Mouse (Mus musculus): ENCODE data around the gene Scap. TPM values are rescaled to one million over a fixed set of nuclear protein-coding genes. Genes with fewer than 3 reads are reported as not detected.

Scap gene
- 0.11 TPM for polyA plus RNA-seq (2014; fragmentation: Illumina TruSeq; extraction: RNeasy Lipid Tissue Mini Kit (QIAGEN cat#74804); ENCODE audit: low replicate concordance)

DNA sequence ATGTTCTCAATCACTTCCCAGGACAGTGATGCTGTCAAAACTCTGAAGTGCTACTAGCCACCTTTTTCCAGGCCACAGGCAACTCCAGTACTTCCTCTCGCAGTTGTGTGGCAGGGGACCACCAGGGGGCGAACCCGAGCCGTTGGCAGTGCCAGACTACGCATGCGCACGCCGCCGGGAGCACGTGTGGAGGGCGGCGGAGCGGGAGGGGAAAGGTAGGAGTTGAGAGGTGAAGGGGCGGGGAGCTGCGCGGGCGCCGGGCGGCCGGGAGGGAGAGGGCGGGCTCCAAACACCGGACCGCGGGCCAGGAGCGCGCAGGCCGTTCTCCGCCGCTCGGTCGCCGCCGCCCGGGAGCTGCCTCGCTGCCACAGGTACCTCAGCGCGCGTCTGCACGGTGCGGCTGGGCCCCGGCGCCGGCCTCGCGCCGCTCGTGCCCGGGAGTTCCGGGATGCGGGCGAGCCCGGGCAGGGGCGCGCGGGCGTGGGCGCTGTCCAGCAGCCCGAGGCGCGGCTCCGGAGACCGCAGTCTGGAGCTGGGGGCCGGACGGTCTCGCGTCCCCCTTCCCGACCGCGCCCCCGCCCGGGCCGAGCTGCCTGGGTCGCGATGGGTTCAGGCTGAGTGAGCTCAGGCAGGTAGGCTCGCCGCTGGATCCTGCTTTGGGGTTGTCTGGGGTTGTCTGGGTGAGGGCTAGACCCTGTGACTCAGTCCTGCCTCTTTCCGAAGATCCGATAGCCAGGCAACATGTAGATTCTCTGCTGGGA is at the start of gene Scap:
TSS of gene Scap (plus strand) at position 154 of the 761 bp plus-strand sequence.

GRCm38 (mm10) chr9:110304969-110305651 is 28.0 kb upstream of the Scap start, which contains the start of gene Elp6:
Gene Elp6, plus strand, starts transcription at chr9:110305173.

DNA sequence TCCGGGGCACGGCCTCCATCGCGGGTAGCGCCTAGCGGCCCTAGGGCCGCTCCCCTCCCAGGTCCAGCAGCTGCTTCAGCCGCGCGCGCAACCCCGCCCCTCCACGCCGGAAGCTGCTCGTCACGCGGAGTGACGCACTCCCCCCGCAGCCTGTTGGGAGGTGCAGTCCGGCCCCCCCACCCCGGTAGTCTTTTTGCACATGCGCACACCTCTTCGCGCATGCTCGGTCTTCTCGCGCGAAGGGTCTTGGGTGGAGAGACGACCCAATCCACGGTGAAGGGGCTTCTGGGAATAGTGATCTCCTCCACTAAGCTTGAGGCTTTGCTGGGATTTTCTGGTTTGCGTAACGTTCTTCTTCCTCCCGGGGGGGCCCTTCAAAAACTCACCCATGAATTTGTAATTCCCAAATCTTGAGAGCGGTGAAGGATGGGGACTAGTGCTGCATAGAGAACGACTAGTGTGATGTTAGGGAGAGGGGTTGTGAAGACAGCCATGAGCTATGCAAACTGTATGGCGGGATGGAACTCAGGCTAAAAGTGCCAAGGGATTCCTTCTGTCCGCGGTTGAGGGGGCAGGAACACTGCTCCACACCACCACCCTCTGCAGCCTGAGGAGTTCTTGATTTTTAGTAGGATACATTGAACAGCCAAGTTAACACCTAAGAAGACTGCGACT is 75.1 kb downstream of the Scap start, which contains the start of gene Ptpn23:
TSS of gene Ptpn23 (minus strand) at position 115 of the 675 bp plus-strand sequence.

GRCm38 (mm10) chr9:110419511-110420112 is 86.5 kb downstream of the Scap start, which contains the start of gene Ngp:
Gene Ngp, plus strand, starts transcription at chr9:110419747.

Other genes starting within 250 kb of the Scap start
- 24.8 TPM for gene Smarcc1, start 215.6 kb upstream of the Scap start, polyA plus RNA-seq (2014; fragmentation: Illumina TruSeq; extraction: RNeasy Lipid Tissue Mini Kit (QIAGEN cat#74804); ENCODE audit: low replicate concordance)
- 16.3 TPM for gene Dhx30, start 215.5 kb upstream of the Scap start, polyA plus RNA-seq (2014; fragmentation: Illumina TruSeq; extraction: RNeasy Lipid Tissue Mini Kit (QIAGEN cat#74804); ENCODE audit: low replicate concordance)
- gene Cspg5, start 89.5 kb upstream of the Scap start, polyA plus RNA-seq (2014; fragmentation: Illumina TruSeq; extraction: RNeasy Lipid Tissue Mini Kit (QIAGEN cat#74804); ENCODE audit: low replicate concordance): not detected
- not detected for gene Elp6, start 28.1 kb upstream of the Scap start, polyA plus RNA-seq (2014; fragmentation: Illumina TruSeq; extraction: RNeasy Lipid Tissue Mini Kit (QIAGEN cat#74804); ENCODE audit: low replicate concordance)
- gene Ptpn23, start 74.9 kb downstream of the Scap start, polyA plus RNA-seq (2014; fragmentation: Illumina TruSeq; extraction: RNeasy Lipid Tissue Mini Kit (QIAGEN cat#74804); ENCODE audit: low replicate concordance): 0.33 TPM
- gene Ngp, start 86.5 kb downstream of the Scap start, polyA plus RNA-seq (2014; fragmentation: Illumina TruSeq; extraction: RNeasy Lipid Tissue Mini Kit (QIAGEN cat#74804); ENCODE audit: low replicate concordance): not detected
- 5.6 TPM for gene Klhl18, start 143.4 kb downstream of the Scap start, polyA plus RNA-seq (2014; fragmentation: Illumina TruSeq; extraction: RNeasy Lipid Tissue Mini Kit (QIAGEN cat#74804); ENCODE audit: low replicate concordance)
- 0.56 TPM for gene Kif9, start 143.7 kb downstream of the Scap start, polyA plus RNA-seq (2014; fragmentation: Illumina TruSeq; extraction: RNeasy Lipid Tissue Mini Kit (QIAGEN cat#74804); ENCODE audit: low replicate concordance)
- gene Setd2, start 199.3 kb downstream of the Scap start, polyA plus RNA-seq (2014; fragmentation: Illumina TruSeq; extraction: RNeasy Lipid Tissue Mini Kit (QIAGEN cat#74804); ENCODE audit: low replicate concordance): 56.1 TPM